Mouse (Mus musculus) forebrain, embryonic 14.5 days (tissue): Measurements from ENCODE around the gene Zdhhc6. TPM values are rescaled to one million over a fixed set of nuclear protein-coding genes. Genes with fewer than 3 reads are reported as not detected.

Experiments
- ATAC-seq: fragments of 200-750 bp; cut with Nextera tagmentation; 2 replicates; pipeline ENCODE4 v1.8.0; 2017; ENCODE audit warnings: mild to moderate bottlenecking, moderate library complexity
- DNase-seq: peaks from one replicate; pipeline ENCODE4 v3.0.0-alpha.2; 2015; ENCODE audit warnings: low spot score
- H3K27ac ChIP-seq: fragments of 300-500 bp; sonication (generic); 2 replicates; pipeline ENCODE4 v1.5.1; 2014; ENCODE audit warnings: low read depth, mild to moderate bottlenecking, control low read depth, low read length, moderate library complexity
- H3K27me3 ChIP-seq: fragments of 300-500 bp; sonication (generic); replicated peaks from 2 replicates; pipeline ENCODE4 v1.6.1; 2014; ENCODE audit warnings: low read length, control low read depth, mixed read lengths; ENCODE audit not compliant: control insufficient read depth, insufficient read depth
- H3K36me3 ChIP-seq: fragments of 300-500 bp; sonication (generic); 2 replicates; pipeline ENCODE4 v1.6.1; 2014; ENCODE audit warnings: low read length, control low read depth; ENCODE audit not compliant: control insufficient read depth, insufficient read depth
- H3K4me1 ChIP-seq: fragments of 300-500 bp; sonication (generic); 2 replicates; pipeline ENCODE4 v1.6.1; 2014; ENCODE audit warnings: antibody characterized with exemption, low read length, control low read depth; ENCODE audit not compliant: control insufficient read depth, insufficient read depth
- H3K4me2 ChIP-seq: fragments of 300-500 bp; sonication (generic); 2 replicates; pipeline ENCODE4 v1.6.1; 2014; ENCODE audit warnings: mild to moderate bottlenecking, control low read depth, low read length
- H3K4me3 ChIP-seq: fragments of 300-500 bp; sonication (generic); 2 replicates; pipeline ENCODE4 v1.5.1; 2014; ENCODE audit warnings: low read depth, low read length, control low read depth
- H3K9ac ChIP-seq: fragments of 300-500 bp; sonication (generic); 2 replicates; pipeline ENCODE4 v1.6.1; 2014; ENCODE audit warnings: mild to moderate bottlenecking, low read length, control low read depth, moderate library complexity
- H3K9me3 ChIP-seq: fragments of 300-500 bp; sonication (generic); replicated peaks from 2 replicates; pipeline ENCODE4 v1.6.1; 2016; ENCODE audit warnings: low read length, control low read depth, mixed read lengths; ENCODE audit not compliant: control insufficient read depth
- WGBS: fragments of 180-500 bp; shearing (Covaris S2); extraction: QIAGEN DNeasy Blood & Tissue Kit; methylation state at CpG from one replicate; pipeline ENCODE4 v1.1.7; 2014; 5-methylcytosine and 5-hydroxymethylcytosine counted together
- polyA plus RNA-seq: library from polyadenylated mRNA; unstranded; fragments of >200 nt; fragmentation: Nextera tagmentation; extraction: Ambion mirVana; gene quantifications from 2 replicates; pipeline ENCODE4 v1.2.1, GENCODE M21; 2014

Zdhhc6 gene
- polyA plus RNA-seq, 1 experiment from 2014 or later = 60.3 TPM

DNA sequence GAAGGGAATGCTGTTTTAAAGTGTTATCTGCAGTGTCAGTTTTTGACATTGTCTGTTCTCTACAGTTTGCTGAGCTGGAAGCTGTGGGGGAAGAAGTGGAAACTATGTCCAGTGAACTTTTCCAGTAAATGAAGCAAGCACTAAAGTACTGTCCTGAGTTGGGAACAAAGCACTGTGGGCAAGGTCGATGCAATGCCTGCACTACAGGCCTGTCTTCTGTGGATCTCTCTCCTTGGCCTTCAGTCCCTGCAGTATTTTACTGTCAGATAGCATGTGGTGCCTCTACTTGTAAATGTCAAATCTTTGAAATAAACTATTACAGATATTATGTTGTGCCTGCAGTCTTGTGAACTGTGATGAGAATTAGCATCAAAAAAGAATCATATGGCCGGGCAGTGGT, 19.5 kb downstream of the Zdhhc6 start:
- H3K9ac ChIP-seq = no peak overlapping the region
- H3K9me3 ChIP-seq = no peaks in the 10 kb centered on the region
- no peak overlapping the region for H3K27ac ChIP-seq
- ATAC-seq = no peak
- peaks cover 38% of the 10 kb centered on the region for H3K36me3 ChIP-seq
- no peak overlapping the region for H3K4me3 ChIP-seq
- no peak overlapping the region for H3K4me2 ChIP-seq
- H3K4me1 ChIP-seq = no peaks in the 10 kb centered on the region
- WGBS = 90% methylated on average over 2 of the region's 2 CpGs
- DNase-seq = no peak
- H3K27me3 ChIP-seq = no peaks in the 10 kb centered on the region

DNA sequence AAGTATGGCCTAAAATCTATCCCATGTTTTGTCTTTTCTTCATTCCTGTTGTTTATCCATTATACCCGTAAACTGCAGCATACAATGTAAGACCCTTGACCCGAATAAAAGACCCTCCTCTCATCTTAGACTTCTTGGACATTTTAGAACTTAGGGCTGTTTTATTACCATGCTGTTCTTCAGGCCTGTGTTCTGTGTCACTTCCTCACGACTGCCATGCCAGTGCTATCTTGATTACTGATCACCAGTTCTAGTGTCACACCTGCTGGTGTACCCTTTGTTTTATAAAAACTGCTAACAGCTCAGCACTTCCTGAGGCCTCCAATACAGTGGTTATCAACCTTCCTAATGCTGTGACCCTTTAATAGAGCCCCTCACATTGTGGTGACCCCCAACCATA, 20.3 kb downstream of the Zdhhc6 start:
- no peak overlapping the region for H3K4me2 ChIP-seq
- H3K27me3 ChIP-seq = no peaks in the 10 kb centered on the region
- H3K4me1 ChIP-seq = no peaks in the 10 kb centered on the region
- no peak overlapping the region for H3K9ac ChIP-seq
- H3K4me3 ChIP-seq = no peak overlapping the region
- no peak overlapping the region for H3K27ac ChIP-seq
- DNase-seq (no peak), ATAC-seq (no peak)
- no peaks in the 10 kb centered on the region for H3K9me3 ChIP-seq
- WGBS = 91% methylated on average over 3 of the region's 3 CpGs
- H3K36me3 ChIP-seq = peaks cover 31% of the 10 kb centered on the region

GRCm38 (mm10) chr19:55295075-55295474, 20.8 kb downstream of the Zdhhc6 start:
- WGBS = 92% methylated on average over 9 of the region's 9 CpGs
- no peak for ATAC-seq

DNA sequence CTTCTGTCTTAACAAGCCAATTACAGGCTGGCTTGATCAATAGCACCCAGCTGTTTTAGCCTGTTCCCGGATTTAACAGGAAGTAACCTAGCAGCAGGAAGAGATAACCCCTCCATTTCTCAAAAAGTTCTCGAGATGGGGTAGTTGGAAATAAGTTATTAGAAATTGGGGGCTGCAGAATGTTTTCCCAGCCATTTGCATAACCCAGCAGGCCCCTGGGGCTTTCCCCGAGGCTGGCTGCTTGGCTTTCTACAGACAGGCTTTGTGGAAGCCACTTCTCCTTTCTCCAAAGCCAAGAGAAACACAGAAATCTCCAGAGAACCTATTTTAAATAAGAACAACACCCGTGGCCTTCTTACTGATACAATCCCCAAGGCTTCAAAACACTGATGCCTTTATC, 22.7 kb downstream of the Zdhhc6 start:
- Histone ChIP-seq H3K9me3 (no peaks in the 10 kb centered on the region), H3K27ac (no peak overlapping the region), H3K27me3 (no peaks in the 10 kb centered on the region), H3K9ac (no peak overlapping the region), H3K4me3 (no peak overlapping the region), H3K4me1 (no peaks in the 10 kb centered on the region), H3K36me3 (peaks cover 15% of the 10 kb centered on the region), H3K4me2 (no peak overlapping the region)
- ATAC-seq (no peak), DNase-seq (no peak)
- WGBS = 9% methylated on average over 4 of the region's 4 CpGs

More at GRCm38 (mm10) chr19:55295075-55295474, 20.8 kb downstream of the Zdhhc6 start:
- Histone ChIP-seq H3K4me3 (no peak overlapping the region), H3K27ac (no peak overlapping the region), H3K4me1 (no peaks in the 10 kb centered on the region), H3K9ac (no peak overlapping the region), H3K4me2 (no peak overlapping the region), H3K27me3 (no peaks in the 10 kb centered on the region), H3K36me3 (peaks cover 26% of the 10 kb centered on the region), H3K9me3 (no peaks in the 10 kb centered on the region)
- no peak for DNase-seq

- no peak overlapping the region for H3K4me2 ChIP-seq
- ATAC-seq = no peak
- no peaks in the 10 kb centered on the region for H3K27me3 ChIP-seq
- 91% methylated on average over 2 of the region's 2 CpGs for WGBS
- no peak overlapping the region for H3K9ac ChIP-seq
- no peaks in the 10 kb centered on the region for H3K9me3 ChIP-seq
- DNase-seq = no peak
- H3K27ac ChIP-seq = no peak overlapping the region
- no peaks in the 10 kb centered on the region for H3K4me1 ChIP-seq
- peaks cover 8% of the 10 kb centered on the region for H3K36me3 ChIP-seq
- H3K4me3 ChIP-seq = no peak overlapping the region
These were observed 23.5 kb downstream of the Zdhhc6 start for GRCm38 (mm10) chr19:55292210-55292850.

GRCm38 (mm10) chr19:55290621-55291270, 25.1 kb downstream of the Zdhhc6 start:
- H3K4me1 ChIP-seq = no peaks in the 10 kb centered on the region
- no peaks in the 10 kb centered on the region for H3K9me3 ChIP-seq
- no peak overlapping the region for H3K4me2 ChIP-seq
- no peak overlapping the region for H3K27ac ChIP-seq
- H3K27me3 ChIP-seq = no peaks in the 10 kb centered on the region
- H3K9ac ChIP-seq = no peak overlapping the region
- WGBS = 86% methylated on average over 2 of the region's 2 CpGs
- H3K36me3 ChIP-seq = no peaks in the 10 kb centered on the region; the same call in 1 of the 2 replicates
- DNase-seq (no peak), ATAC-seq (no peak)
- no peak overlapping the region for H3K4me3 ChIP-seq

GRCm38 (mm10) chr19:55288974-55289373, 26.9 kb downstream of the Zdhhc6 start:
- H3K9me3 ChIP-seq = no peaks in the 10 kb centered on the region
- DNase-seq (no peak), ATAC-seq (no peak)
- H3K36me3 ChIP-seq = no peaks in the 10 kb centered on the region; the same call in 1 of the 2 replicates
- no peak overlapping the region for H3K27ac ChIP-seq
- no peak overlapping the region for H3K9ac ChIP-seq
- no peaks in the 10 kb centered on the region for H3K4me1 ChIP-seq
- no peaks in the 10 kb centered on the region for H3K27me3 ChIP-seq
- no peak overlapping the region for H3K4me3 ChIP-seq
- no peak overlapping the region for H3K4me2 ChIP-seq

DNA sequence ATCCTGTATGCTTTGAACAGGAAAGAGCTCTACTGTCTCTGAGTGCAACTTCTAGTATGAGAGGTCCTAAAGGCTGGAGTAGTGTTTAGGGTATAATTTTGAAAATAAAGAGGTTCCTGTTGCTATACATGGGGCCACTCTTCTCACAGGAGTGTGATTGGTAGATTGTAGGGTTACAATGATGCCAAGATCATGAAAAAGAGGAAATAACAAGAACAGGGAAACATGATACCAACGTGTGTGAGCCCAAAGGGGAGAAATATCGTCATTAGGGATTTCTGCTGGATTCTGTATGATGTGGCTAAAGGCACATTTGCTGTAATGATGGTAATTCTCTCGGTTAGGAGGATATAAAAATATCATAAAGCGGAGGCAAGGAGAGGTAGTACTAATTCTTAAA, 29.8 kb downstream of the Zdhhc6 start:
- no peaks in the 10 kb centered on the region; the same call in 1 of the 2 replicates for H3K36me3 ChIP-seq
- H3K4me3 ChIP-seq = no peak overlapping the region
- 90% methylated on average over 4 of the region's 4 CpGs for WGBS

GRCm38 (mm10) chr19:55284093-55284492, 31.7 kb downstream of the Zdhhc6 start:
- no peak for ATAC-seq
- no peak overlapping the region for H3K27ac ChIP-seq
- no peaks in the 10 kb centered on the region for H3K36me3 ChIP-seq
- H3K4me1 ChIP-seq = no peaks in the 10 kb centered on the region
- no peak overlapping the region for H3K9ac ChIP-seq
- H3K27me3 ChIP-seq = no peaks in the 10 kb centered on the region
- no peak overlapping the region for H3K4me3 ChIP-seq
- DNase-seq = no peak
- no peak overlapping the region for H3K4me2 ChIP-seq
- no peaks in the 10 kb centered on the region for H3K9me3 ChIP-seq
- 93% methylated on average over 4 of the region's 4 CpGs for WGBS

More for the DNA sequence above, 29.8 kb downstream of the Zdhhc6 start:
- H3K4me1 ChIP-seq = no peaks in the 10 kb centered on the region
- no peak overlapping the region for H3K4me2 ChIP-seq
- no peak overlapping the region for H3K9ac ChIP-seq
- no peaks in the 10 kb centered on the region for H3K9me3 ChIP-seq
- DNase-seq (no peak), ATAC-seq (no peak)
- no peak overlapping the region for H3K27ac ChIP-seq
- no peaks in the 10 kb centered on the region for H3K27me3 ChIP-seq
